Mouse (Mus musculus) thymus, adult 2 months (tissue): Measurements from ENCODE around the gene Prap1.

Source experiments
- CTCF ChIP-seq: fragments of 200-500 bp; IDR thresholded peaks from 2 replicates; pipeline ENCODE4 v1.5.1; 2012; ENCODE audit warnings: mild to moderate bottlenecking, control low read depth, low read length, moderate library complexity, borderline replicate concordance; ENCODE audit not compliant: control insufficient read depth, poor library complexity, insufficient read depth; ENCODE audit errors: extremely low read depth
- POLR2A ChIP-seq: fragments of 200-500 bp; IDR thresholded peaks from 2 replicates; pipeline ENCODE4 v1.6.1; 2012; ENCODE audit warnings: mild to moderate bottlenecking, low read length, control low read depth, moderate library complexity; ENCODE audit not compliant: control insufficient read depth, poor library complexity, insufficient read depth; ENCODE audit errors: extremely low read depth

GRCm38 (mm10) chr7:140121338-140121910 is 28.2 kb downstream of the Prap1 start:
- TF ChIP-seq POLR2A (no peak), CTCF (no peak)
